Mouse (Mus musculus) bone marrow, adult 2 months (tissue): ENCODE data around the gene Gm30737. TPM values are rescaled to one million over a fixed set of nuclear protein-coding genes. Genes with fewer than 3 reads are reported as not detected.
"Not testable (repeated sequence)": the region's sequence is repeated elsewhere in the genome, so short reads cannot be mapped to it uniquely, and the experiment has no call there.

ENCODE experiments used
- H3K27ac ChIP-seq: fragments of 200-500 bp; 2 replicates; pipeline ENCODE4 v1.5.1; 2012; ENCODE audit warnings: low read depth, mild to moderate bottlenecking, control low read depth, inconsistent platforms, low read length; ENCODE audit not compliant: control insufficient read depth, poor library complexity, insufficient read depth
- H3K4me1 ChIP-seq: fragments of 200-500 bp; 2 replicates; pipeline ENCODE4 v1.6.1; 2011; ENCODE audit warnings: low read length; ENCODE audit not compliant: control insufficient read depth, insufficient read depth
- H3K4me3 ChIP-seq: fragments of 200-500 bp; replicated peaks from 2 replicates; pipeline ENCODE3; 2011; ENCODE audit warnings: mild to moderate bottlenecking, low read depth, low read length, control low read depth; ENCODE audit not compliant: control insufficient read depth
- WGBS: fragments of 180-500 bp; shearing (Covaris S2); methylation state at CpG from one replicate; pipeline ENCODE4 v1.1.7; 2018; 5-methylcytosine and 5-hydroxymethylcytosine counted together
- polyA plus RNA-seq: library from polyadenylated mRNA; stranded (reverse); fragments of >200 nt; gene quantifications from 2 replicates; pipeline ENCODE4 v1.2.4, GENCODE M21; 2011; ENCODE audit warnings: low replicate concordance; ENCODE audit not compliant: missing spikeins, insufficient read depth, insufficient read length

Gm30737 gene
- polyA plus RNA-seq = not detected in 2 replicates

- not testable (repeated sequence) for H3K27ac ChIP-seq, H3K4me3 ChIP-seq, H3K4me1 ChIP-seq
- WGBS = no CpG with 5 or more reads among the region's 7 CpGs
These were observed at the start of gene Gm30737 for GRCm38 (mm10) chrY:14400410-14400809. Gm30737 (plus strand) TSS chrY:14400710.
